Mouse (Mus musculus): Measurements from ENCODE around the gene Gm49394. TPM values are rescaled to one million over a fixed set of nuclear protein-coding genes. Genes with fewer than 3 reads are reported as not detected.

Gm49394 gene
- total RNA-seq (2021): under 1 TPM; 0.25 to 0.47 TPM
- long read RNA-seq, experiment 1, partial matches to known transcripts: 0 of 6 reads
- long read RNA-seq, experiment 1, other reads (novel, unspliced or antisense): 6 of 6 reads
- long read RNA-seq, experiment 2, partial matches to known transcripts: 0 of 5 reads
- long read RNA-seq, experiment 2, other reads (novel, unspliced or antisense): 5 of 5 reads

DNA sequence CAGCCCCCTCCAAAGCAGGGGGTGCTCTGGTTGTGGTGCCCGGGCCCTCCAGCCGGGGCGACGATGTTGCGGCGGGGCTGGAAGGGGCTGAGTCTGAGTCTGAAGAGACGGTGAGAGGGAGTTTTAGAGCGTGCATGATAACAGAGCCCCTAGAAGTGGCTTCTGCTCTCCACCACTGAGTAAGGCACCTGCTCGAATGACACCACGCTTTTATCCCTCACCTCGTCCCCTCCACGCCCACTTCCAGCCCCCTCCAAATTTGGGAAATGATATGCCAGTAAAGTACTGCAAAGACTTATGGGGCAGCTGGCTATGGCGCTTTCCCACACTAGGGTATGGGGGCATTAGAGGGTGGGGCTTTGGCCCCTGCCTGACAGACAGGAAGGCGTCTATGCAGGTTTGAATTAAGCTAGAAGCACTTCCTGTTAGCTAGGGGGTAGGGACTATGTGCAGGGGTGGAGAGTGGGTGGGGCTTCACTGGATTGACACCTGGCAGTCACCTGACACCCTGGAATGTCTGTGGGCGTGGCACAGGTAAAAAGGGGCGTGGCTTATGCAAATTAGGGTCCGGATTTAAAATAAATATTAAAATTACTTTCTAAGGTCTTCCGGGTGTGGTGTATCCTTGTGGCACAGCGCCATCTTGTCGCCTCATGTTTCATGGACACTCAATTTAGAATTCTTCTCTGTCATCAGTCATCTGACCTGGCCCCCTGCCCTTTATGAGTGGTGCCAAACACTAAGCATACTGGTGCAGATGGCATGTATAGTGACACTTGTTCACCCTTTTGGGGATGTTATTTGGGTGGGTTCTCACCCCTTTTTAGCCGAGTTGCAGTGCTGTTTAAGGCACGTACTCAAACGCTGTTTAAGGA, at the start of gene Gm49394:
Gm49394 (minus strand) TSS at position 192 of the 875 bp plus-strand sequence.
- DNase-seq: peak; percentile 22

DNA sequence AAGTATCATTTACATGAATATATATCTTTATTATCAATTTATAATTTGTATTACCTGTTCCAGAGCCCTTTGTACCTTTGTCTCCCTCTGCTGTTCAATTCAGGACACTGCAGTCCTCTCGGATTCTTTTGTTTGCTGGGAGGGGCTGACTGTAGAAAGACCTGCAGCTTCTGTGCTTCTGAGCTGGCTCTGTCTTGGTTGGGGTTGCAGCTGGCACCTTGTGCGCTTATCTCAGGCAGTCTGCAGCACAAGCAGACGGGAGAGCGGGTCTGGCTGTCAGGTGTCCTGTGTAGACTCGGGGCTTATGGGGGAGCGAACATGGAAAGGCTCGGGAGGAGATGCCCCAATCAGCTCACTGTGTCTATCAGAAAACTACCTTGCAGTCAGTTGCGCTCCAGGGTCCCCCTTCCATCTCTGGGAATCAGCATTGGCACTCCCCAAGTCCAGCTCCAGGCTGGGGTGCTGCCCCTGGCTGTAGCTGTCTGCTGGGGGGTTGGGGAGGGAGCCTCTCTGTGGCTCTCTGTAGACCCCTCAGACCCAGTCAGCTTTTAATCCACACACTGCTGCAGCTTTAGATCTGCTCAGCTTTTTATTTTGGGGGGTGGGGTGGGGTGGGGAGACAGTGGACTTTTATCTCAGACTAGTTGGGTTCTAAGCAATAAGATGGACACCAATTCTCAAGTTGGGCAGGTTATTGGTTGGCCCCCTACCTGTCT, 45.2 kb upstream of the Gm49394 start:
- peak; percentile 32 for DNase-seq

DNA sequence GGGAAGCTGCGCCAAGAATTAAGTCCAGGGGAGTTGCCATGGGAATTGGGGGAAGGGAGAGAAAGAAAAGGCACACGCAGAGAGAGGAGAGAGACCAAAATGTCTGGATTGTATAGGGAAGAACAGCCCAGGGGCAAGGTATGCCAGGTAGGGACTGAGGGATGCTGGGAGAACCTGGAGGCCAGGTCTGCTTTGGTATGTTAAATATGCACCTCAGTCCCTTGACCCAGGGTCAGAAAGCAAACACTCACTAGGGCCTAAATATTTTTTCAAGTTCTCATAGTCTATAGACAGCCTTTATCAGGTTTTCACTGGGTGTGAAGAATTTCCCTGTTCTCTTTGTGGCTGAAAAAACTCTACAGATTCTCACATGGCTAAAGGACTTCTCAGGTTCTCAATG, 37.1 kb upstream of the Gm49394 start:
- no peak for DNase-seq

DNA sequence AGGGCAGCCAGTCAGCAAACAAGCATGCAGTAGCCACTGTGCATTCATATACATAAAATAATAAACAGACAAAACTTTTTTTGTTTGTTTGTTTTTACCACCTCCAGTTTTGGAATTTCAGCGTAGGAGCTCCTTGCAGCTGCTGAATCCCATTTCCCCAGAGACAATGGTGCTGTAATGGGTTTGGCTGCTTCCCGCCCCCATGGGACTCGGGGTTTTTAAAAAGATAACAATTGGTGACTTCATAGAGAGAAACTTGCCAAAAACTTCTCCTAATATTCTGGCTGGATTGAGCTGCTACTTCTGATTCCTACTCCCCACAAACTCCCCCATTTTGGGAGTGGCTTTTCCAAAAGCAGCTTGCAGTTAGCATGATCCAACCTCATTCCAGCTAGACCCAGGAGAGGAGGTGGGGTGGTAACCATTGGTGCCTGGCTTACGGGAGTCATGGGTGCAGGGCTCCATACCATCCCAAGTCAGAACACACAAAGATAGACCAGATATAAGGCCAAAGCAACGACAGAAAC, 29.7 kb upstream of the Gm49394 start:
- peak; percentile 54 for DNase-seq

DNA sequence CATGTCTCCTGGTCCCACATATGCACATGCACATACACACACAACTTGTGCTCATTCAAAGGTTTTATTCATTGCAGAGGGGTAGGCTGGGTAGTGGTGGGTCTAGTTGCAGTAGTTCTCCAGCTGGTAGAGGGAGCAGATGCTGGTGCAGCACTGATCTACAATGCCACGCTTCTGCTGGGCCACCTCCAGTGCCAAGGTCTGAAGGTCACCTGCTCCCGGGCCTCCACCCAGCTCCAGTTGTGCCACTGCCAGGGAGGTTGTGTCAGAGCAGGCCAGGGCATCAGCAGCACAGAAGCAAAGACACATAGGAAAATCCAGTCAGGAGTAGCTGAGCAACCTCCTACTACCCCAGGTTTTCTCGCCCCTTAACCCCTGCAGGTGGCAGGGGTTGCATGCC, 8.9 kb upstream of the Gm49394 start:
- peak; percentile 38 for DNase-seq

DNA sequence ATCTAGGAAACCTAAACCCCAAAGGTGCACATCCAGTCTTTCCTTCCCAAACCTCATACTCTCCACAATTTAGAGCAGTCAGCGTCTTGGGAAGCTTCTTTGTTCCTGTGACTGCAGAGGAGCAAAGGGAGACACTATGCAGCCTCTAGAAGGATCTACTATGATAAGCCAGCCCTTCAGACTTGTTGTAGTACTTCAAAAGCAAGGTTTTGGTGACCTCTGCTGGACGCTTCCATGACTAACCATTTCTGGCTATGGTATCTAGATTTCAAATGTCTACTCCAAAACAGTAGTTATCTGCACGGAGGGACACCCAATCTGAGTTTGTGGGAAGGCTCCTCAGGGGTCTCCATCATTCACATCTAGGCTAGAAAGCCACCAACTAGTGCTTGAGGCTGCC, 5.9 kb upstream of the Gm49394 start:
- DNase-seq: peak; percentile 63

DNA sequence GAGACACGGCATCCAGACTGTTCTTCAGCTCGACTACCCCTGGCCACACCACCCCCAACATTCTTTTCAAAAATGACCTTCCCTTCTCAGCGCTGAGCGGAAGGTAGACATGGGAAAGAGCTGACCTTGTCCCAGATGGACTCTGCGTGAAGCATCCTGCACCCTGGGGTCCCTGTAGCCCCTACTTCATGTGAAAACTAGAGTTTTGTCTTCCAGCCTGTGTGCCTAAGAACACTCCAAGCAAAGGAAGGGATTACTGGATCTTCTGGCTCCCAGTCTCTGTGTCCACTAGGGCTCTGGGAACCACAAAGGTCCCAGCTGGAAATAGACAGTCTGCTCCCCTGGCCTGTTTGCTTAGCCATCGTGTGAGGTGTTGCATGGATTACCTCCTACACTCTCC, 5.4 kb upstream of the Gm49394 start:
- no peak for DNase-seq

DNA sequence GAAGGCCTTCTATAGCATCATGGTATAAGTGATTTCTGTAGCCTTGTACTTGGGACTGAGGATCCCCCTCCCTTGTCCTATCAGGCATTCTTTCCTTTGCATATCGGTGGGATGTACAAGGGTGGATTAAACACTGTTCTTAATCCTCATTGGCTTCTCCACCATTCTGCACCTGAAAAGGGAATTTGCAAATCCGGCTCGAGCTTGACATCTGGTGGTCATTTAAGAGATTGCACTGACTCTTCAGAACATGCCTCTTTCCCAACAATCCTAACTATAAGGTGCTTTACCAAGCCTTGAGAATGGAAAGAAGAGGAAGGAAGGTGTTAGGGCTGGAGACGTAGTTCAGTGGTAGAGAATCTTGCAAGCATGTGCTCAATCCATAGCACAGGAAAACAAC, 2.4 kb upstream of the Gm49394 start:
- peak; percentile 38 for DNase-seq

DNA sequence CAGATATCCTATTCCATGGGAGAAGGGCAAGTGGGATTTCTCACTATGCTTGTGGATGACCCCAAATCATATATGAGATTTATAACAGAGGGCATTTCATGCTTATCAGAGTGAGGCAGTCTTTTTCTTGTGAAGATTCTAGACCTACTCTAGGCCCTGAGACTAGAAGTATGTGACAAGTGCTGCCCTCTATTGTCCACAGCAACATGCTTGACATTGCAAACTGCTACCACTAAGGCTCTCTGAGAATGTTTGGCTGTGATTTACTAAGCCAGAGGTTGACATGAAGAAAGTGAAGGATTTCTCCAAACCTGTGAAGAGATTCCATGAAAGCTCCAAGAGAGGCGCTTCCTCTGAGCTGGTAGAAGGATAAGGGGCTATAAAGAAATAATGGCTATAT, 1.3 kb upstream of the Gm49394 start:
- DNase-seq: no peak

DNA sequence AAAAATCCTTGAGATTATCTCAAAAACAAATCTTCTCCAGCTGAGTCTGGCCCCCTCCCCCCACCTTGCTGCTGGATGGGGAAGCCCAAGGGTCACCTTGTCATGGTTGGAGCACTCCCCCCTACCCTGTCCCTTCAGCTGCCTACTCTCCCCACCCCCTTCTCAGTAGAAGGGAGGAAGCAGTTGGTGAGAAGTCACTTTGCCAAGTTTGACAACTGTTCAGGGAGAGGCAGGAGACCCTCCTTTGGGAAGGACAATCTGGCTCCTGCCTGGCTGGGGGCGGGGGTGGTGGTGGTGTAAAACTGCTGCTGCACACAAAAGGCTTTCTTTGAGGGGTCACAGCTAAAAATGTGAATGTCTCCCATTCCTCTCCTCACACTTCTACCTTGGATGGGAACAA, 1.4 kb downstream of the Gm49394 start:
- DNase-seq: no peak

DNA sequence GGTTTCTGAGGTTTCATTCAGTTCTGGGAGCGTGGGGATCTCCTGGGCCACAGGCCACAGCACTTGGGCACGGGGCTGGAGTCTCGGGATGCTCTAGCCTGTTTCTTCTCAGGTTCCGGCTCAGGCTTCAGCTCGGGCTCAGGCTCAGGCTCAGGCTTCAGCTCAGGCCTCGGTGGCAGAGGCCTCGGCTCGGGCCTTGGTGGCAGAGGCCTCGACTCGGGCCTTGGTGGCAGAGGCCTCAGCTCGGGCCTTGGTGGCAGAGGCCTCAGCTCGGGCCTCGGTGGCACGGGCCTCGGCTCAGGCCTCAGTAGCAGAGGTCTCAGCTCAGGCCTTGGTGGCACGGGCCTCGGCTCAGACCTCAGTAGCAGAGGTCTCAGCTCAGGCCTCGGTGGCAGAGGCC, 2.2 kb downstream of the Gm49394 start:
- DNase-seq: no peak

DNA sequence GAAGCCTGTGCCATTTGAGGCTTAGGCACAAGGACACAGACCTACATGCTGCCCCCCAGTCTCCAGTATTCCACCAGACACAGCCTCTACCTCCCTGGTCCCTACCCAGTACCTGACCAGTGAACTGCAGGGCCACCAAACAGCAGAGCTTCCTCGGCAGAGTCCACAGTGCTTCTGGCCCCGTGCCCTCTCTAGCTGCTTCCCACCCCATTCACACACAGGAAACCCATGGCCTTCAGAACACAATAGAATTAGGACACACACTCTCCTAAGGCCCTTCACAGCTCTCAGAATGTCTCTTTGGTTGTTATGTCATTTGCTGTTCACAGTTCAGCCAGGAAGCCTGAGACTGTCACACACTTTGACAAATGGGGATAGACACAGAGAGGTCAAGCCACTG, 3.1 kb downstream of the Gm49394 start, which contains the start of gene Igf2:
Igf2 (minus strand) TSS at position 158 of the 400 bp plus-strand sequence.
- DNase-seq: no peak

DNA sequence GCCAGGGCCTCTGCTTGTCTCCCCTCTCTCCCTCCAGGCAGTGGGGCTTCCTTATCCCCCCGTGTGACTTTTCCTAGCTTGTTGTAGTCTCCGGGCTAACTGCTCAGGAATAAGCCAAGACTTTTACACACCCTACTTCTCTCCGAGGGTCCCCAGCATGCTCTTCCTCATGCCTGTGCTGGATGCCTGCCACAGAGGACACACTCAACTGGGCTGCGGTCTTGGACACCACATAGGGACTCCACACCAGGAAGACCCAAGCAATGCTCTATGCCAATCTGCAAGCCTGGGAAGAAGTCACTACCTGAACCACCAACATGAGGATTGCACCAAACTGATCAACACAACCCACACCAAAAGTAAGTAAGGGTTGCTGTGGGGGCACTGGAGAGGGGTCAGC, 3.6 kb downstream of the Gm49394 start:
- DNase-seq: no peak

DNA sequence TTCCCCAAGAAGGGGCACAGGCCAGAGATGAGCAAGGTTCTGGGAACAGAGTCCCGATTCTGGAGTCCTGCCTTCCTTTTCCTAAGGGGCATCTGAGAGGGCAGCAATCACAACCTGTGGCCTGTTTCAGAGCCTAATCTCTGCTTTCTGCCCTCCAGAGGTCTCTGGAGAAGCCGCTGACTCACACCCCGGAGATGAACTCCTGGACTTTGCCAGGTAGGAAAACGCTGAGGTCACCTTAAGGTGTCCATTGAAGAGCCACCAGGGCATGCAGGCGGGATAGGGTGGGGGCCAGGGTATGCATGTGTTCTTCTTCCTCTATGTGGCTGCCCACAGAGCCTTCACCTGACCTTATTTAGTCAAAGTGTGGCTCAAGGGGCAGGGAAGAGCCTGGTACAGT, 4.4 kb downstream of the Gm49394 start:
- DNase-seq: no peak

DNA sequence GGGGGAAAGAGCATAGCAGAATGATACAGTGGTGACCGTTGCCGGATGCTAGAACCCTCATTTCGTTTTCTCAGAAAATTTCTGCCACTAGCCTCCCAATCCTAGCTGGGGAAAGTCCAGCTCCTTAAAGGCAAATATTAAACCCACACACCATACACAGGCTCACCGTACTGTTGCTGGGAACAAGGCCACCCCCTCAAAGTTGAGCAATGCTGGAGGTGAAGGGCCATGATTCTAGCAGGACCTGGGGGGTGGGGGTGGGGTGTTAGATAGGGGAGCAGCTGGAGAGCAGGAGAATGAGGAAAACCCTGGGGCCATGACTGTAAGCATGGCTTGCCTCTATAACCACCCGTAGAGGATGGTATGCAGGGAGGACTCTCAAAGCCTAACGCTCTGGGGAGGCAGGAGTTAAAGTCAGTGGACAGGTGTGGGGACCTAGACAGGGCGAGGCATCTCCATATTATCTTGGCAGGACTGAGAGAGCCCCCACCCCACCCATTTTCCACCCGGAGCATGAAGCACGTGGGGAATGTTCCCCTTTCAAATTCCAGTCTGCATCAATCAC, 5.2 kb downstream of the Gm49394 start:
- no peak for DNase-seq

DNA sequence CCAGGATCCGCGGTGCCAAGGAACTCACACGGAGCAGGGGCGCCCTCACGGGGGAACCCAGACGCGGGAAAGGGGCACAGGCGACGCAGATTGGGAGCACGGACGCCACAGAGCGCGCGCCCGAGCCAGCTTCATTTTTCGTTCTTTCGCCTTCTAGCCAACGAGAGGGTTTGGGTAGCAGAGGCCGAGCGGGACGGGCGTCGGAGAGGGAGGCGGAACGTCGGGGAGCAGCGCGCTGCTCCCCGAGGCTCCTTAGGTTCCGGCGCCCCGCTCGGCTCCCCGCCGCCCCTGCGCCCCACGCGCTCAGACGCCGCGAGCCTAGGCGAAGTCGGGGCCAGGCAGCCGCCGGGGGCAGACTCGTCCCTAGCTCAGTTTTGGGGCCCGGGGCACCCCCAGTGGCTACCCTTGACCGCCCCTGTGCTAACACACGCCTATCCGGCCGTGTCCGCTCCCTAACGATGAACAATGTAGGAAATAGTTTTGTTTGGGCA, 5.8 kb downstream of the Gm49394 start:
- DNase-seq: peak; percentile 69

DNA sequence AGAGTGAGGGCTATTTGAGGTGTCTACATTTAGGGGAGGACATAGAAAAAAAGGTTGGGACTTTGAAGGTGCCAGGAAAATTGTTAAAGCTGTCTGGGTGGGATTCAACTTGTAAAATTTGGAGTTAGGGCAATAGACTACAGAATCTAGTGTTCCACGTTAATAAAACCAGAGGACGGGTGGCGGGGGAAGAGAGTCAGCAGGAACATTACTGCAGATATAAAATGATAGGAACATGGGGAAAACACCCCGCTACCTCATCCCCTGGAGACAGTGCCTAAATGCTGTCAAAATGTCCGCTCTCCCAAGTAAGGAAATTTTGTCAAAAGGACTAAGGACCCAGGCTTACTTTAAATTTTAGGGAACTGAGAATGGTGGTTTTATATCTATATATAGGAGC, 6.6 kb downstream of the Gm49394 start:
- DNase-seq: no peak

DNA sequence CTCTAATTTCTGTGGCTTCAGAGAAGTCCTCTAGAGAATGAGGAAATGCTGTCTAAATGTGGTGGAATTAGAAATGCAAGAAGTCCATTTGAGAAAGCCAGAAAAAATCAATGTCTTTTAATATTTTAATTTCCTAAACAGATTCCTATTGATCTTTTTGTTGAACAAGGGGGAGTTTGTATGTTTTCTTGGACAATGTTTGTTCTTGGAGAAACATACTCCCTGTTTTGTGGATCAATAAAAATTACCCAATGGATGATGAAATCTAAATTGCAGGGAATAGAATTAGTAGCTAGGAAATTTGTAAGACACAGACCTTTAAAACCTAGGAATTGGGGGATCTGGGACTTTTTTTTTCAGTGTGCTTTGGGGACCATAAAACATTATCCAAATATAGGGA, 7.9 kb downstream of the Gm49394 start:
- no peak for DNase-seq

DNA sequence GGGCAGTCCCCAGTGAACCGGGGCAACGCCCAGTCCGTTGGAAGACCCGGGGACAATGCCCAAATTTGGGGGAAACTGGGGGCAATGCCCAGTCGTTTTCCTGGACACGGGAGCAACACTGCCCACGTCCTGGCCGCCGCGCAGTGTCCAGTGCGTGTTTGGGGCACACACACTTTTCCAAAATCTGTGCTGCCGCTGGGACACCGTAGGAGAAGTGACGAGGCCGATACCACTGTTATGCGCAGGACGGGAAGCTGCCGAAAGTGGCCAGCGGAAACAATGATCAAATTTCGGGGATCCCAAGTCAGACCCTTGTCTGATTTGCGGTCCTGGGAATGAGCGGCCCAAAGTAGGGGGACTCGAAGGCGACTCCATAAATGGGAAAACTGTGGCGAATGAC, 8.7 kb downstream of the Gm49394 start:
- no peak for DNase-seq

DNA sequence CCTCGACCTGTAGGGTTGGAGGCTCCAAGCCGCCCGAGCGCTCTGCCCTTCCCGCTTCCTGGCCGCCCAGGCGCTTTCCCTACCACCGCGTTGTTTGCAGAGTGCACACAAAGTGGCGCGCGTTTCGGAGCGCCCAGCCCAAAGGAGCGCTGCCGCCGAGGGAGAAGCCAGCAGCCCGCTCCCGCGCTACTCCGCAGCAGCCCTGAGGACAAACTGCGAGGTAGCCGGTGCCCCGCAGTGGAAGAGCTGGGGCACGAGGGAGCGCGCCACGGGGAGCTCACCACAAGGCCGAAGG, 9.1 kb downstream of the Gm49394 start:
- DNase-seq: no peak

DNA sequence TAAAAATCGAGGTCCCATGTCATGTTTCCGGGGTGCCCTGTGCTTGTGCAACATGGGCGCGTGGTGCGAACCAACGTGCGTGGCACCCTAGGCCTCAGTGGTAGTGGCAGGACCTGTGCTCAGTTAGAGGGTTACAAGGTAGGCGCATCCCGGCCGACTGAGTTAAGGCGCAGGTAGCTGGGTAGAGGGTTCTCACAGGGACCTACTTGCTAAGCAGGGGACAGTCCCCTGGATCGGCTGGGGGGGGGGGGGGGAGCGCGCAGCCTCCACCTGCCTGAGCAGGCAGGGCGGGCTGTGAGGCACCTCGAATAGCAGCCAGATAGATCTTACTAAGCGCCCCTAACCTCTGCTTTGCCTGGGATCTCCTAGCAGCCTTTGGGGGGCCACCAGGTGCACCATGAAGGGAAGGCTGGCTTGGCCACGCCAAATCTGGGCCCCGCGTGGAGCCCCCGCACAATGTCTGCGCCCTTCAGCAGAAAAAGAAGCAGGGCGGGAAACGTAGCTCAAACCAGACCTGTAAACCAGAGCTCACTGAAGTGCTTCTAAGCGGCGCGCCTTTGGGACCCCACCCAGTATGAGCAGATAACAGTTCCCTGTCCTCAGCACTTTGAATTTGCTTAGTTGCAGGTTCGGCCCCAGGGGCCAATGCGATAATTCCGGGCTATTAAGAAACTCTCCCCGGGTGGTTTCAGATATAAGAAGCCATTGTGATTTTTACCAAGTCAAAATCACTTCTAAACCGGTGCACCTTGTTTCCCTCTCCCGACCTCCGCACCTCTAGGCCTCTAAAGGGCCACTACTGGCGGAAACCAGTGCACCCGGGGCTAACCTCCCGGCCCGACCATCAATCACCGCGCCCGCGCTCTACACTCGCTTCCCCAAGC, 9.7 kb downstream of the Gm49394 start:
- DNase-seq: no peak
